Mouse (Mus musculus) heart, embryonic 14.5 days (tissue): ENCODE measurements around the gene Gzmm. TPM values are rescaled to one million over a fixed set of nuclear protein-coding genes. Genes with fewer than 3 reads are reported as not detected.
A peak's percentile ranks its signal among the peaks of the same experiment; 100 is the strongest.

ENCODE experiments used
- ATAC-seq: fragments of 200-750 bp; cut with Nextera tagmentation; 2 replicates; pipeline ENCODE4 v1.8.0; 2017; ENCODE audit warnings: low read depth, moderate TSS enrichment; ENCODE audit not compliant: insufficient number of reproducible peaks, insufficient read depth, low FRiP score
- H3K27ac ChIP-seq, 2 experiments: fragments of 200-500 bp in 1 of 2; fragments of 300-500 bp in 1 of 2; sonication (generic) in 1 of 2; replicated peaks in 1 of 2; 2 replicates each; pipeline ENCODE4 v1.5.1; 2012 to 2014; ENCODE audit warnings: low read depth in 2 of 2, low read length in 2 of 2, control low read depth in 1 of 2, mild to moderate bottlenecking in 1 of 2, mixed read lengths in 1 of 2; ENCODE audit not compliant: control insufficient read depth in 1 of 2, insufficient read depth in 1 of 2
- H3K27me3 ChIP-seq: fragments of 300-500 bp; sonication (generic); 2 replicates; pipeline ENCODE4 v1.6.1; 2014; ENCODE audit warnings: mild to moderate bottlenecking, low read length, control low read depth; ENCODE audit not compliant: control insufficient read depth, insufficient read depth
- H3K36me3 ChIP-seq: fragments of 300-500 bp; sonication (generic); 2 replicates; pipeline ENCODE4 v1.6.1; 2014; ENCODE audit warnings: mild to moderate bottlenecking, control low read depth, low read length, mixed read lengths; ENCODE audit not compliant: control insufficient read depth, insufficient read depth
- H3K4me1 ChIP-seq, 2 experiments: fragments of 200-500 bp in 1 of 2; fragments of 300-500 bp in 1 of 2; sonication (generic) in 1 of 2; 2 replicates each; pipeline ENCODE4 v1.6.1; 2012 to 2014; ENCODE audit warnings: low read length in 2 of 2, control low read depth in 1 of 2, mixed read lengths in 1 of 2; ENCODE audit not compliant: control insufficient read depth in 2 of 2, insufficient read depth in 2 of 2
- H3K4me2 ChIP-seq: fragments of 300-500 bp; sonication (generic); 2 replicates; pipeline ENCODE4 v1.6.1; 2014; ENCODE audit warnings: mild to moderate bottlenecking, low read length
- H3K4me3 ChIP-seq, 2 experiments: fragments of 200-500 bp in 1 of 2; fragments of 300-500 bp in 1 of 2; sonication (generic) in 1 of 2; 2 replicates each; pipeline ENCODE4 v1.5.1; 2012 to 2014; ENCODE audit warnings: low read length in 2 of 2, mild to moderate bottlenecking in 2 of 2, control low read depth in 1 of 2, low read depth in 1 of 2, moderate library complexity in 1 of 2; ENCODE audit not compliant: control insufficient read depth in 1 of 2, insufficient read depth in 1 of 2
- H3K9ac ChIP-seq: fragments of 300-500 bp; sonication (generic); 2 replicates; pipeline ENCODE4 v1.6.1; 2014; ENCODE audit warnings: mild to moderate bottlenecking, low read length
- H3K9me3 ChIP-seq: fragments of 300-500 bp; sonication (generic); 2 replicates; pipeline ENCODE4 v1.6.1; 2016; ENCODE audit warnings: low read length, control low read depth; ENCODE audit not compliant: control insufficient read depth
- WGBS: fragments of 180-500 bp; shearing (Covaris S2); extraction: QIAGEN DNeasy Blood & Tissue Kit; methylation state at CpG from one replicate; pipeline ENCODE4 v1.1.7; 2014; 5-methylcytosine and 5-hydroxymethylcytosine counted together
- polyA plus RNA-seq: library from polyadenylated mRNA; unstranded; fragments of >200 nt; fragmentation: Nextera tagmentation; extraction: Ambion mirVana; gene quantifications from 2 replicates; pipeline ENCODE4 v1.2.1, GENCODE M21; 2014

Gzmm gene
- polyA plus RNA-seq, 1 experiment from 2014 or later, result 0.77 TPM

DNA sequence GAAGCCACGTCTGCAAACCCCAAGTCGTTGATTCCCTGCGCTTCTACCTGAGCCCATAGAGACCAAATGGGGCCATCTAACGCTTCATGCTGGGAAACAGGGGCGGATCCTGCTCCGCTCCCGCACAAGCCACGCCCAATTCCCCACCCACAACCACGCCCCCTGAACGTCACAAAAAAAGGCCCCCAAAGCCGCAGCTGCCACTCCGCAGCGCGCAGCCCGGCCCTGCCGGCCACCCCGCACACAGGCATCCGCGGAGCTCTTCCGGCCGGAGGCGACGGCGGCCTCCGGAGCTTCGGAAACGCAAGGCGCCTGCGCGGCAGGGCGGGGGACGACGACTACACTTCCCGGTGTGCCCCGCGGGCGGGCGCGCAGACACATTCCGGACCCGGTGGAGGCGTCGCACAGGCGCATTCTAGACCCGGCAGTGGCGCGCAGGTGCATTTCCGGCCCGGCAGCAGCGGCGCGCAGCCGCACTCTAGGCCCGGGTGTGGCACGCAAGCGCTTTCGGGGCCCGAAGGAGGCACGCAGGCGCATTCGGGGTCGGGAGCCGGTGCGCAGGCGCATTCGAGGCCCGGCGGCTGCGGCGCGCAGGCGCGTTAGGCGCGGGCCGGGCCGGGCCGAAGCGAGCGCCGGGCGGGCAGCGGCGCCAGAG is 7.1 kb upstream of the Gzmm start, which contains the start of gene Cdc34:
Cdc34 (plus strand) TSS at position 605 of the 655 bp plus-strand sequence.
- Histone ChIP-seq H3K36me3 (peaks cover 32% of the 10 kb centered on the region), H3K4me1 (peaks cover 22 to 33% of the 10 kb centered on the region in 2 experiments), H3K4me2 (peak within 1 kb of the TSS; percentile 73), H3K4me3 (peak within 1 kb of the TSS; percentile 77 to 88), H3K9me3 (no peaks in the 10 kb centered on the region), H3K27ac (peak within 1 kb of the TSS; percentile 79 to 88), H3K27me3 (no peaks in the 10 kb centered on the region), H3K9ac (peak within 1 kb of the TSS; percentile 92)
- WGBS, result under 1% methylated on average over 74 of the region's 84 CpGs
- ATAC-seq, result peak; percentile 94

DNA sequence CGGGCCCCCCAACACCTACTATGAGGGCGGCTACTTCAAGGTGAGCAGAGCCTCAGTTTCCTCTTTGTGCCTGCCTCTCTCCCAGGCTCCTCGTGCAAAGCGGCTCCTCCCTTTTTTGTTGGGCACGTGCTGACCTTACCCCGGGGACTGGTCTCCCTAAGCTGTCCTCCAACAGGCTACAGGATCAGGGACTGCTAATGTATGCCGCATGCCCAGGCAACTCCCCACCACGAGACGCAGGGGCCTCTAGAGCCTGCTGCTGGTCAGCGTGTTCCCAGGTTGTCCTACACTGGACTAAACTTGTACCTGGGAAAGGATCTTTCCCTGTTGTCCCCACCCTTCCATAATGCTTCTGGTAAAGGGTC is 6.3 kb upstream of the Gzmm start:
- H3K4me1 ChIP-seq, result peaks cover 27 to 39% of the 10 kb centered on the region in 2 experiments
- no peaks in the 10 kb centered on the region for H3K27me3 ChIP-seq
- peak overlapping the region; percentile 92 for H3K9ac ChIP-seq
- H3K4me3 ChIP-seq, result peak overlapping the region; percentile 77 to 88
- WGBS, result 0% methylated on average over 10 of the region's 10 CpGs
- peaks cover 40% of the 10 kb centered on the region for H3K36me3 ChIP-seq
- no peak for ATAC-seq
- peak overlapping the region; percentile 71 for H3K4me2 ChIP-seq
- H3K27ac ChIP-seq, result peak overlapping the region; percentile 65 to 88
- no peaks in the 10 kb centered on the region for H3K9me3 ChIP-seq

DNA sequence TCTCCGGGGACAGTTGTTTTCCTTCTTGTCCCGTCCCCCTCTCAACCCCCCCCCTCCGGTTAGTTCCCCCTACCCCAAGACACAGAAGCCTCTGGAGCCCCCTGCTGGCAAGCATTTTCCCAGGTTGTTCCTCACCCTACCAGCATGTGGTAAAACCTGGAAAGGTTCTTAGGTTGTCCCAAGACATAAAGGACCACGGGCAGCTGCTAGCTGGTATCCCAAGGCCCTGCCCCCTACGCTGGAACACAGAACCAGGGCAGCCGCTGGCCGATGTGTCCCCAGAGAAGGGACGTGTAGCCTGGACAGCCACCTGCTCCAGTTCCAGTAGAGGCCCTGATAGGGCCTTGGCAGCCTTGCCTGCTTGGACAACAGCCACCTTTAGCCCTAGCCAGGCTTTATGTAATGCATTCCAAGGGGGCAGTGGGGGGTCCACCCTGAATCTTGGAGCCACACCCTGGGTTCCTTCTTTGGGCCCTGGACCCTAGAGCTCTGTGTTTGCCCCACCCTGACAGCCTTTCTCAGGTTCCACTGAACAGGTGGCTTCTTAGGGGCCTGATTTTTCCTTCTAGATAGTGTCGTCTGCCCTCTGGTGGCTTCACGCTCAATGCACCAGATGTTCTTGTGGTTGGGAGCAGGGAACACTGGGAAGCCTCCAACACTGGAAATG is 5.8 kb upstream of the Gzmm start:
- peak overlapping the region; percentile 92 for H3K9ac ChIP-seq
- ATAC-seq, result no peak
- H3K4me3 ChIP-seq, result peak overlapping the region; percentile 77 to 88

DNA sequence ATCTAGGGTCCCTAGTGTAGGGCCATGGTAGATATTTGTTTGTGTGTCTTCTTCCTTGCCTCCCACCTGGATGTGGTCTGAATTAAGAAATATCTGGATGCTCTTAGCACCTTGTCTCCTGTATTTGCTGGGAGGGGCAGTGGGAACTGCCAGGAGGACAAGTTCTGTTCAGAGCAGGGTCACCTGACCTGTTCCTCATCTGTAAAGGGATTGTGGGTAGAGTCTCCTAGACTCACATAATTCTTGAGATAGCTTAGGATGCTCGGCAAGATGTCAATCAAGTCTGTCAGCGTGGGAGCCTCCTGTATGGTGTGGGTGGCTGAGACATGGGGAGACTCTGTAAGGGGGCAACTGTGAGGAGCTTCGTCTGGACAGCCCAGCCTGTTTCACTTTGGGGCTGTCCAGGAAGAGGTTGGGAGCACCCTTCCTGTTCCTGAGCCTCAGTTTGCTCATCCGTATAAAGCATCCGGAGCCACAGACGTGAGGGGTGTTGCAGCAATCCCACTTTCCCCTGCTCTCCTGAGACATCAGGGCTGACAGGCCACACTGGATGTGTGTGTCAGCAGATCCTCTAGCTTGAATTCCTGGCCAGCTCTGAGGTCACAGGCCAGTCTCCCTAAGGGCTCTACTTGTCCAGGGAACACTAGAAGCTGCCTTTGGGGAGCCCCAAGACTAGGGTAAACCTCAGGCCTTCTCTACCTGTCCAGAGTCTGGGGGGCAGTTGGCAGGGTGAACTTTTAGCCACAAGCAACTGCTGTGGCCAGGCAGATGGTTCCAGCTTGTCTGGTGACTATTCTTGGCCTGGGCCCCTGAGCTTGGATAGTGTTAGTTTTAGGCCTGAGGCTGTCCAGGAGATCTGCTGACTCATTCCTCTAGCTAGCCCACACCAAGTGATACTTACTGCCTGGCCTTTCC is 4.8 kb upstream of the Gzmm start:
- Histone ChIP-seq H3K4me3 (peak overlapping the region in 1 of 2 experiments; percentile 77; a peak in 2 of 4 replicates), H3K9ac (peak overlapping the region; percentile 92), H3K27me3 (no peaks in the 10 kb centered on the region), H3K27ac (peak overlapping the region; percentile 18 to 88; a peak in 3 of 4 replicates), H3K4me1 (peaks cover 27 to 39% of the 10 kb centered on the region in 2 experiments), H3K9me3 (no peaks in the 10 kb centered on the region), H3K4me2 (peak overlapping the region; percentile 71), H3K36me3 (peaks cover 54% of the 10 kb centered on the region)
- ATAC-seq, result no peak
- WGBS, result 67% methylated on average over 6 of the region's 6 CpGs

More for the DNA sequence above, 5.8 kb upstream of the Gzmm start:
- Histone ChIP-seq H3K36me3 (peaks cover 45% of the 10 kb centered on the region), H3K27ac (peak overlapping the region; percentile 68 to 88), H3K4me1 (peaks cover 27 to 39% of the 10 kb centered on the region in 2 experiments), H3K4me2 (peak overlapping the region; percentile 71), H3K9me3 (no peaks in the 10 kb centered on the region), H3K27me3 (no peaks in the 10 kb centered on the region)
- WGBS, result under 1% methylated on average over 10 of the region's 10 CpGs

DNA sequence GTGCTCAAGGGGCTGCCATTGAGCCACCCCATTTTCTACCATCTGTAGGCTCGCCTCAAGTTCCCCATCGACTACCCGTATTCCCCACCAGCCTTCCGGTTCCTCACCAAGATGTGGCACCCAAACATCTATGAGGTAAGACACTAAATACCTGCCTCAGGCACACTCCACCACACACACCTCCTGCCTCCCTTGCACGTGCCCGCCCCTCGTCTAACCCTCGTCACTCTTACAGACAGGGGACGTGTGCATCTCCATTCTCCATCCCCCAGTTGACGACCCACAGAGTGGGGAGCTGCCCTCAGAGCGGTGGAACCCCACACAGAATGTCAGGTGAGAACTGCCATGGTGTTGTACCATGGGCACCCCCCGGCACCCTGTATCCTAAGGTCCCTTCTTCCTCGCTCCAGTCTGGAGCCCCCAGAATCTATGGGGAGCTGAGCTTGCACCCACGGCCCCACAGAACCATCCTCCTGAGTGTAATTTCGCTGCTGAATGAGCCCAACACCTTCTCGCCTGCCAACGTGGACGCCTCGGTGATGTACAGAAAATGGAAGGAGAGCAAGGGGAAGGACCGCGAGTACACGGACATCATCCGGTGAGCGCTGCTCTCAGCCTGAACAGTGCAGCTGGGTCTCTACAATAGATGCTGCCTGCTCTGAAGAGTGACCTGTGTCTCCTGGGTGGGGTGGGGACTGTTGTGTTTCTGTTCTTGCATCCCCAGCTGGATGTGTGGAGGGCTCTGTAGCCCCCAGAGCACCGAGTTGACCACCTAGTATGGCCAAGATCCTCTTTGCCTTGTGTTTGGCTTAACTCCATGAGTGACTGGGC is 3.8 kb upstream of the Gzmm start:
- no peak overlapping the region for H3K4me3 ChIP-seq
- WGBS, result 92% methylated on average over 25 of the region's 25 CpGs
- peaks cover 63% of the 10 kb centered on the region for H3K36me3 ChIP-seq
- H3K27me3 ChIP-seq, result no peaks in the 10 kb centered on the region
- no peaks in the 10 kb centered on the region for H3K9me3 ChIP-seq
- H3K4me1 ChIP-seq, result peaks cover 27 to 39% of the 10 kb centered on the region in 2 experiments
- H3K4me2 ChIP-seq, result no peak overlapping the region
- H3K9ac ChIP-seq, result peak overlapping the region; percentile 92
- no peak for ATAC-seq
- peak overlapping the region; percentile 18 to 88; a peak in 1 of 4 replicates for H3K27ac ChIP-seq

DNA sequence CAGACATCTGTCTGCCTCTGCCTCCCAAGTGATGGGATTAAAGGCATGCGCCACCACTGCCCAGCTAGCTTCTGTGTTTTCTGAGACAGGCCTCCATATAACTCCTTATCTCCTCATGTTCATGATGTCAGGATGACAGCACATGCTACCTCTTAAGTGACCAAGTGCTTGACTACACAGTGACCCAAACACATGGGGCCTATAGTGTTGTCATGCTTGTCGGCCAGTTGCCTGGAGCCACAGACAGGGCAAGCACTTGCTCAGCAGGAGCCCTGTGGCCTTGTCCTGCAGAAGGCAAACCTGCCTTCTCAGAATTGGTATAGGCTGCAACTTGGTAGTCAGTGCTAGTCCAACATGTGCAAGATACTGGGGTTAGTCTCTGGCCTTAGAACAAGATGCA is 2.6 kb upstream of the Gzmm start:
- Histone ChIP-seq H3K27me3 (no peaks in the 10 kb centered on the region), H3K4me3 (no peak overlapping the region), H3K9me3 (no peaks in the 10 kb centered on the region), H3K27ac (peak overlapping the region; percentile 83 to 86), H3K4me1 (peaks cover 24 to 34% of the 10 kb centered on the region in 2 experiments), H3K36me3 (peaks cover 63% of the 10 kb centered on the region), H3K4me2 (no peak overlapping the region), H3K9ac (peak overlapping the region; percentile 38)
- WGBS, result 58% methylated on average over 2 of the region's 2 CpGs
- no peak for ATAC-seq
